Mouse (Mus musculus) thymus, postnatal 25 days (tissue): ENCODE results near the gene Abhd8.
"Not testable (repeated sequence)": the region's sequence is repeated elsewhere in the genome, so short reads cannot be mapped to it uniquely, and the experiment has no call there.

Source experiments
- DNase-seq: peaks from one replicate; pipeline ENCODE4 v3.0.0; 2022

The Abhd8 gene

DNA sequence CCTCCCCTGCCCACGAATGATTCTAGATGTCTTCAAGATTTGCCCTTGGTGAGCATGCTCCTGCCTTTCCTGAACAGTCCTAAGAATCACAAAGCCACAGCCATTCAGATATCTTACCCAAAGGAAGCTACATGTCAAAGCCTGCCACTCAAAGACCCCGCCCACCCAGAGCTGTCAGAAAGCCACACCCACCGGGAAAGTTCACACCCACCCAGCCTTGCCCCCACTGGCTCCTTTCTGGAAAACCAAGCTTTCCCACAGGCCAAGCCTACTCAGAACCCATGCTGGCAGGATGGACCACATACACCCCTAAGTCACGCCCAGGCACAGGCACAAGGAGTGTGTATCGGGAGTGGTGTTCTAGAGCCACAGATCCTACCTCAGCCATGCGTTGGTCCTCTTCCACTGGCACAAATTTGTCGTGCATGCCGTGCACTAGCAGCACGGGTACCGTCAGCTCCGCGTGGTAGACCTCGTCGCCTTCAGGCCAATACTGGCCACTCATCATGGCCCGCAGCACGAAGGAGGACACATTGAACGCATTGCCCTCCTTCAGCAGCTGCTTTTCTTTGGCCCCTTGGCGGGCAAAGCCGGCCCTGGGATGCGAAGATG, 5.7 kb downstream of the Abhd8 start:
- DNase-seq: peak; percentile 4

DNA sequence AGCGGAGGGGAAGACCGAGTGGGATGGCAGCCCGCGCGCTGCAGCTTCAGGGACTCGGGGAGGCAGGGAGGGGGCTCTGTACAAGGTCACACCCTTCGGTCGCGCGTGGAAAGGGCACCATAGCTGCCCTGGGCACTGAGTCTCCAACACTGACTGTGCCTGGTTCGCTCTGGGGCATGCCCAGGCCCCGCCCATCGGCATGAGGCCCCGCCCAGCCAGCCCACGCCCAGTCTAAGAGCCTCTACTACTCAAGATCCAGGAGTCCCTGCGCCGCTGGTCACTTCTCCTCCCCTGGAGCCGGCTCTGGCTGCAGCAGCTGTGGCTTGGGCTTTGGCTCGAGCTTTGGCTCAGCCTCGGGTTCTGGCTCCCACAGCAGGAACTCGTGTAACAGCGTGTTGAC, 6.5 kb downstream of the Abhd8 start:
- no peak for DNase-seq

DNA sequence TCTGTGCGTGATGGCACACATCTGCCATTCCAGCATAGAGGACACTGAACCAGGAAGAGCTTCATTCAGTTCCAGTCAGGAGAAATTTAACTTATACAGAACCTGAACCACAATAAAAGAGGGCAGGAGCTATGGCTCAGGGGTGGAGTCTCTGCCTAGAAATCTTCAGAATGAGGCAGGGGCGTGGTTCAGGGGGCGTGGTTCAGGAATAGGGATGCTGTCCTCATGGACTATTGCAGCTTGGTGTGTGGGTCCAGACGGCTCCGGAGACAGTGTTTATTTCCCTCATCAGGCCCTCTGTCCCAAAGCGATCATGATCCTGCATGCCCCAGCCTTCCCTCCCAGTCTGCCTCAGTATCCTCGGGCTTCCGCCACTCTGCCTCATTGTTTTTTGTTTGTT, 8.8 kb downstream of the Abhd8 start:
- no peak for DNase-seq

DNA sequence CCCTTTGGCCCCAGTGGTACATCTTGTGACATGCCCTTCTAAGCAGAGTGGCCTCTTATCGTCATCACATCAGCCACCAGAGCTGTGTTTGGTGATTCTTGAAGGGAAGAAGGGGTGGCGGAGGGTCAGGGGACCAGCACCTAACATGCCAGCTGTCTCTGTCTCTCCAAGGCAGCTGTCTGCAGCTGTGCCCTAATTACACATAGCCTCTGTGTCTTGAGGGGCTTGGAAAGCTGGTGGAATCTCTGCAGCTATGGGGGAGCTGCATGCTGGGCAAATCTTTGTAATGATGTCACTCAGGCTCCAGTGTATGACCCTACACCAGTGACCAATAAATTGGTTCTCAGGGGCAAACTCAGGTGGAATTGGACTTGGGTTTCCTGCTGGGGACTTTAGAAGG, 10.8 kb downstream of the Abhd8 start:
- no peak for DNase-seq

DNA sequence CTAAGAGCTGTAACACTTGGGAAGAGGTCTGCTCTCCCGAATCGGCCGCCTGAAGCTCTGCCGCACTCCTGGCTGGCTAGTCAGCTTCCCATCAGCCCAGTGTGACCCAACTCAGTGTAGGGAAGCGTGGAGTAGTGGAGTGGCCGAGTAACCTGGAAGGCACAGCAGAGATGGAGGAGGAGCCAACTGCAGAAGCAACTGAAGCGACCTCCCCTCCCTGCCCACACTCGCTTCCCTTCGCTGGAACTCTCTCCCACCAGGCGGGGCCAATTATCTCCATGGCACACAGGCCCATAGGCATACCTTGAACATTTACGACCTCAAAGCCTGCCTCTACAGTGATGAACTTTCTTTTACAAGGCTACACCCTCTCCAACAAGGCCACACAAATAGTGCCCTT, 11.7 kb downstream of the Abhd8 start:
- no peak for DNase-seq

DNA sequence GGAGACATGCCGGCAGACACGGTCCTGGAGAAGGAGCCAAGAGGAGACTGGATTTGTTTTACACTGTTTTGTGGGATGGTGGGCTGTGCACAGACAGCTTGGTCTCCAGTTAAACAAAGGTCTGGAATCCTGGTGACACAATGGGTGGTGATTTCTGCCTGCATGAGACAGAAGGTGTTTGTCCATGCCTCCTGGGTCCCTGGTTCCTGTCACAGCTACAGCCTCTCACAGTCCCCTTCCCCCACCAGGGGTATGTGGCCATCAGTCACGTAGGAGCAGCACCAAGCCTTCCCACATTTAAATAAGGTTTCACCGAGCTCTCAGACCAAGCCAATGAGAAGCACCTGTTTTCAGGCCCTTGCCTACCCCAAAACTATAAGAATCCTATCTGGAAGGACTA, 12.1 kb downstream of the Abhd8 start:
- DNase-seq: no peak

DNA sequence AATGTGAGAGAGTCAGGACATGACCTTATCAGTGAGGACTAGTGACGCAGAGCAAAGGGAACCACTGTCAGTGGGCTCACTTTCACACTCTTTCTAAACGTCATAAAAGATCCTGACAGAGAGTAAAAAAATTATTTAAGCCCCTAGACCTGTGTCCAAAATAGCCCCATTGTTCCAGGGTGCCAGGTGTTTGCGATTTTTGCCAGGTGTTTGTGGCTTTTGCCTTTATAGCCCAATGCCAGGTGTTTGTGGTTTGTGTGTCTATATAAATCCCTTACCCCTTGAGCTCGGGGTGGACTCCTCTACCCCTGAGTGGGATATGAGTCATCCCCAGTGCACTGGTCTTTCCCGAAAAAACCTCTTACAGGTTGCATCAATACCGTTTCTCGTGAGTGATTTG, 18.4 kb downstream of the Abhd8 start:
- DNase-seq: no peak

DNA sequence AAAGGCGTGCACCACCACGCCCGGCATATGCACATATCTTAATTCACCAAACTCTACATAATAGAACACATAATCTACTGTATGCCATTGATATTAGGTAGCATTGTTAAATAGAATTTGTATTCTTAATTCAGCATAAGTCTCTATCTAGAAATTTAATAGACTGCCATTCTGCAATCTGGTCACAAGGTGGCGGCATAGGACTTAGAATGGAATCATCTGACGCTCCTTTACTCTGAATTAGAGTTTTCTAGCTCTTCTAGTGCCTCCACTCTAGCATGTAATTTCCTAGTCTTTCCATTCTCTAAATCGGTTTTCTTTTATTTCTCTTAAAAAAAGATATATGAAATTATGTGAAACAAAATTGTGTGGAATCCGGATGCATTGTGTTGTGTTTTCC, 22.1 kb downstream of the Abhd8 start:
- DNase-seq: peak; percentile 62

DNA sequence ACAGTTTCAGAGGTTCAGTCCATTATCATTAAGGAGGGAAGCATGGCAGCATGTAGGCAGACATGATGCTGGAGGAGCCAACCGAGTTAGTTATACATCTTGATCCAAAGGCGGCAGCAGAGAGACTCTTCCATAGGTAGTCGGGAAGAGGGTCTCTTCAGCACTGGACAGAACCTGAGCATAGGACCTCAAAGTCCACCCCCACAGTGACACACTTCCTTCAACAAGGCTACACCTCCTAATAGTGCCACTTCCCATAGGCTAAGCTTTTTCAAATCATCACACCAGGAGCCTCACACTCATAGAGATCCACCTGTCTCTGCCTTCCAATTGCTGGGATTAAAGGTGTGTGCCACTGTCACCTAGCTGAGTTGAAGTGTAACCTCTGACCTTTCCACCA, 26.4 kb downstream of the Abhd8 start:
- DNase-seq: no peak

DNA sequence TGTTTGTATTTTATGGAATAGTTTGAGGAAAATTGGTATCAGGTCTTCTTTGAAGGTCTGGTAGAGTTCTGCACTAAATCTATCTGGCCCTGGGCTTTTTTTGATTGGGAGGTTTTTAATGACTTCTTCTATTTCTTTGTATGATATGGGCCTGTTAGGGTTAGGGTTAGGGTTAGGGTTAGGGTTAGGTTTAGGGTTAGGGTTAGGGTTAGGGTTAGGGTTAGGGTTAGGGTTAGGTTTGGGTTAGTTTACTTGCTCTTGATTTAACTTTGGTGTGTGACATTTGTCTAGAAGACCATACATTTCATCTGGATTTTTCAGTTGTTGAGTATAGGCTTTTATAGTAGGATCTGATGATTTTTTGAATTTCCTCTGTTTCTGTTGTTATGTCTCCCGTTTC, 30.5 kb downstream of the Abhd8 start:
- DNase-seq: not testable (repeated sequence)

DNA sequence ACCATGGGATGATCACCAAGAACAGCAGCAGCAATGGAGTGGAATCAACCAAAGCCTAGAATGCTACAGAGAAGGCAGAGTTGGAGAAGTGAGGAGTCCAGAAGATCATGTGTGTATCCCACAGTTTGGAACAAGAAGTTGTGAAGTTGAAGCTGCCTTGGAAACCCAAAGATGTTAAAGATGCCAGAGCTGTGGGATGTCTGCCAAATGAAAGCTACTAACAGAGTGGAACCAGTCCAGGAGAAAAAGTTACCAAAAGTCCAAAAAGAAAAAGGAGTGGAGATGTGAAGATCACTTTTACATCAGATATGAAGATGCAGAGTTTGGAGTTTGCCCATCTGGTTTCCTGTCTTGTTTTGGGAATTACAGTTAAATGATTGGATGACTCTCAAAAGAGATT, 41.3 kb downstream of the Abhd8 start:
- DNase-seq: no peak

DNA sequence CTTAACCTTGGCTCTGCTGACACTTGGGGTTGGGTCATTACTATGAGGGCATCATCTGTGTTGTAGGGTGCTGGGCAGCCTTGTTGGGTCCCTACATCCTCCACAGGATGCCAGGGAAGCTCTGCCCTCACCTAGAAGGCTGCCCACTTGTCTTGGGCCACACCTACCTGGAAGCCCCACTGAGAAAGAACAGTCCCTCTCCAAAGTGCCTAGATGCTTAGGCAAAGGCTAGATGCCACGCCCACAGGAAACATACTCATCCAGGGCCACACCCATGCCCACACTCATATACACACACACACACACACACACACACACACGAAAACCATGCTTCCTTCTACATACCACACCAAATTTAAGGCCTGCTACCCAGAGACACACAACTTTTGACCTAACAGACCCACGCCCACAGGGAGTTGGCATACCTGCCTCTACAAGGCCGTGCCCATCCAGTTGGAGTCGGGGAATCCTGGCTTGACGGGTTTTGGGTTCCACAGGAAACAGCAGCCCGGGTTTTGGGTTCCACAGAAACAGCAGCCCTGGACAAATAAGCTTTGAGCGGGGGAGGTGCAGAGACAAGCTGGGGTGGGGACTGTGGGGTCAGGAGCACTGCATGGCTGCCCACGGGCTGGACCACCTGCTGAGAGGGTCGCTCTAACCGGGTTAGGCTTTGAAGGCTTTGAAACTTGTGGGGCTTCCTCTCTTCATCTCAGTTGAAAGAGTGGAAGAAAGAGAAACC, 51.8 kb downstream of the Abhd8 start:
- peak; percentile 36 for DNase-seq

DNA sequence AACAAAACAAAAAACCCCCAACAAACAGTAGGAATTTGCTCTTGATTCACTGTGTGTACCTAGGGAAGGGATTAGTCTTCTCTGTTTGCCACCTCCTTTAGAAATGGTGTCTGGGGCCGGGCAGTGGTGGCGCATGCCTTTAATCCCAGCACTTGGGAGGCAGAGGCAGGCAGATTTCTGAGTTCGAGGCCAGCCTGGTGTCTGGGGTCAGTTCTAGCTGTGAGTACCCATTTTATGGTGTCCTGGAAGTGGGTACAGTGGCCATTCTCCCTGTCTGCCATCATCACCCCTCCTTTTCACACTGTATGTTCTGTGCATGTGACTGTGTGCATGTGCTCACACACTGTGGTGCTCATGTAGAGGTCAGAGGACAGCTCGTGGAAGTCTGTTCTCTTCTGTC, 55.2 kb downstream of the Abhd8 start:
- DNase-seq: no peak

DNA sequence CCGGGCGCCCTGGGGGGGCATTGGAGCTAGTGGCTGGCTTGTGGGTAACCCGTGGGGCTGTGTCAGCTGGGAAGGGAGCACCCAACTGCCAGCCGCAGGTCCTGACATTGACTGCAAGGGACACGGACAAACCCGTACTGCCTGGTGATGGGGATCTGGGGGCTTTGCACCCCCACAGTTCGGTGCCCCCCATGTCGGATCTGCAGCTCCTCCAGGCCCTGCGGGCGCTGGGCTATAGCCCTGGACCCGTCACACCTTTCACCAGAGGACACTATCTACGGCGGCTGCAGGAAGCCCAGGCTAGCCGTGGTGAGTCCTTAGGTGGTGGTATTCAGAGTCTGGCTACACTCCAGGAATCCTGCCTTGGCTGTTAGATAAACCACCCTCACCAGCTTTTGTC, 56.0 kb downstream of the Abhd8 start:
- no peak for DNase-seq
